Mouse (Mus musculus): ENCODE results near the gene B3gntl1.
"Not testable (repeated sequence)": the region's sequence is repeated elsewhere in the genome, so short reads cannot be mapped to it uniquely, and the experiment has no call there.

B3gntl1 gene

GRCm38 (mm10) chr11:121686091-121686490 lies 13.1 kb upstream of the B3gntl1 start:
- peak; percentile 37 for DNase-seq (ENCODE audit: extremely low read depth, insufficient read length, low spot score)

- no peak for DNase-seq (ENCODE audit: extremely low read depth, insufficient read length, low spot score)
Observed at GRCm38 (mm10) chr11:121685491-121686001, 12.6 kb upstream of the B3gntl1 start.

GRCm38 (mm10) chr11:121683243-121683642 lies 10.3 kb upstream of the B3gntl1 start:
- DNase-seq (ENCODE audit: extremely low read depth, insufficient read length, low spot score): no peak

- DNase-seq (ENCODE audit: extremely low read depth, insufficient read length, low spot score): no peak
Observed at GRCm38 (mm10) chr11:121680750-121681149, 7.8 kb upstream of the B3gntl1 start.

GRCm38 (mm10) chr11:121679581-121679980 lies 6.6 kb upstream of the B3gntl1 start:
- DNase-seq (ENCODE audit: extremely low read depth, insufficient read length, low spot score): peak; percentile 35

GRCm38 (mm10) chr11:121676836-121677235 lies 3.9 kb upstream of the B3gntl1 start:
- no peak for DNase-seq (ENCODE audit: extremely low read depth, insufficient read length, low spot score)

- DNase-seq (ENCODE audit: extremely low read depth, insufficient read length, low spot score): no peak
Observed at GRCm38 (mm10) chr11:121673629-121674028, 676 bp upstream of the B3gntl1 start.

- DNase-seq (ENCODE audit: extremely low read depth, insufficient read length, low spot score): no peak
Observed at GRCm38 (mm10) chr11:121672312-121672989, 502 bp downstream of the B3gntl1 start.

GRCm38 (mm10) chr11:121670926-121671325 lies 2.0 kb downstream of the B3gntl1 start:
- no peak for DNase-seq (ENCODE audit: extremely low read depth, insufficient read length, low spot score)

GRCm38 (mm10) chr11:121668776-121669175 lies 4.2 kb downstream of the B3gntl1 start:
- no peak for DNase-seq (ENCODE audit: extremely low read depth, insufficient read length, low spot score)

GRCm38 (mm10) chr11:121667541-121667940 lies 5.4 kb downstream of the B3gntl1 start:
- no peak for DNase-seq (ENCODE audit: extremely low read depth, insufficient read length, low spot score)

- no peak for DNase-seq (ENCODE audit: extremely low read depth, insufficient read length, low spot score)
Observed at GRCm38 (mm10) chr11:121661116-121661515, 11.8 kb downstream of the B3gntl1 start.

GRCm38 (mm10) chr11:121660604-121661003 lies 12.3 kb downstream of the B3gntl1 start:
- DNase-seq (ENCODE audit: extremely low read depth, insufficient read length, low spot score): not testable (repeated sequence)

GRCm38 (mm10) chr11:121658151-121658550 lies 14.8 kb downstream of the B3gntl1 start:
- no peak for DNase-seq (ENCODE audit: extremely low read depth, insufficient read length, low spot score)

GRCm38 (mm10) chr11:121655807-121656511 lies 17.0 kb downstream of the B3gntl1 start:
- no peak for DNase-seq (ENCODE audit: extremely low read depth, insufficient read length, low spot score)

- DNase-seq (ENCODE audit: extremely low read depth, insufficient read length, low spot score): no peak
Observed at GRCm38 (mm10) chr11:121655166-121655806, 17.7 kb downstream of the B3gntl1 start.

GRCm38 (mm10) chr11:121654406-121654945 lies 18.5 kb downstream of the B3gntl1 start:
- no peak for DNase-seq (ENCODE audit: extremely low read depth, insufficient read length, low spot score)

- DNase-seq (ENCODE audit: extremely low read depth, insufficient read length, low spot score): no peak
Observed at GRCm38 (mm10) chr11:121653631-121654030, 19.3 kb downstream of the B3gntl1 start.

- DNase-seq (ENCODE audit: extremely low read depth, insufficient read length, low spot score): peak; percentile 55
Observed at GRCm38 (mm10) chr11:121652547-121653305, 20.2 kb downstream of the B3gntl1 start.

- peak; percentile 73 for DNase-seq (ENCODE audit: extremely low read depth, insufficient read length, low spot score)
Observed at GRCm38 (mm10) chr11:121651983-121652382, 21.0 kb downstream of the B3gntl1 start.
